8 mouse cellular contexts compared by ENCODE assay signal in genomic region chr10:99264301-99265010, GRCm38 (mm10). TPM values are rescaled to one million over a fixed set of nuclear protein-coding genes. Genes with fewer than 3 reads are reported as not detected.
A peak's percentile ranks its signal among the peaks of the same experiment; 100 is the strongest.
DNase-seq lines count a peak whose midpoint lies in the region; ATAC-seq lines count a peak whose summit lies in the region.

No protein-coding gene starts in this region.

- H3K4me1 ChIP-seq in forebrain, embryonic 12.5 days, result peaks cover 65% of the 10 kb centered on the region
- H3K4me1 ChIP-seq in intestine, embryonic 16.5 days (ENCODE audit: control insufficient read depth, insufficient read depth, low read length), result peaks cover 16% of the 10 kb centered on the region
- H3K4me1 ChIP-seq in lung, embryonic 15.5 days, result peaks cover 41% of the 10 kb centered on the region

- H3K4me3 ChIP-seq in forebrain, embryonic 12.5 days (replicated peaks), result peak overlapping the region; percentile 65
- H3K4me3 ChIP-seq in intestine, embryonic 16.5 days (ENCODE audit: low read length), result peak overlapping the region; percentile 82
- H3K4me3 ChIP-seq in lung, embryonic 15.5 days, result peak overlapping the region; percentile 83

- no peaks in the 10 kb centered on the region for H3K36me3 ChIP-seq in forebrain, embryonic 12.5 days (replicated peaks)
- no peaks in the 10 kb centered on the region for H3K36me3 ChIP-seq in intestine, embryonic 16.5 days (ENCODE audit: control insufficient read depth, insufficient read depth, low read length)
- no peaks in the 10 kb centered on the region; the same call in 1 of the 2 replicates for H3K36me3 ChIP-seq in lung, embryonic 15.5 days
- H3K36me3 ChIP-seq in splenic B cell, adult 2 months (ENCODE audit: control insufficient read depth, insufficient read depth, low read length, poor library complexity, severe bottlenecking), result no peaks in the 10 kb centered on the region

- peak overlapping the region; percentile 85 for H3K4me2 ChIP-seq in forebrain, embryonic 12.5 days
- H3K4me2 ChIP-seq in intestine, embryonic 16.5 days (ENCODE audit: low read depth, low read length), result peak overlapping the region; percentile 92
- H3K4me2 ChIP-seq in lung, embryonic 15.5 days, result peak overlapping the region; percentile 81

- H3K9me3 ChIP-seq in forebrain, embryonic 12.5 days, result no peaks in the 10 kb centered on the region
- H3K9me3 ChIP-seq in intestine, embryonic 16.5 days (ENCODE audit: control insufficient read depth, low read length), result no peaks in the 10 kb centered on the region
- no peaks in the 10 kb centered on the region for H3K9me3 ChIP-seq in lung, embryonic 15.5 days

- peak; percentile 38 to 54 for DNase-seq in left cerebral cortex, postnatal 36 days (ENCODE audit: low spot score in 2 of 2)
- DNase-seq in left cerebral cortex, postnatal 10 days (ENCODE audit: extremely low spot score in 1 of 2, low spot score in 2 of 2), result no peak
- peak; percentile 43 to 56 for DNase-seq in adrenal gland, adult 18-20 months (ENCODE audit: low spot score in 2 of 2)
- peak; percentile 38 for DNase-seq in splenic B cell, adult 2 months (ENCODE audit: low read depth, low spot score)
- no peak for DNase-seq in yolk sac, embryonic 10.5 days (ENCODE audit: low spot score)

- intact Hi-C loops in left cerebral cortex, postnatal 36 days (cut with DNase I), result loop anchor here (5.0 kb wide), 1 partner anchor 353 kb away; no protein-coding TSS in a partner anchor
- intact Hi-C loops in left cerebral cortex, postnatal 10 days (cut with DNase I), result loop anchor here (2.0 to 5.0 kb wide), 4 partner anchors 62 to 353 kb away; no protein-coding TSS in a partner anchor

- peak overlapping the region; percentile 72 for H3K9ac ChIP-seq in forebrain, embryonic 12.5 days
- H3K9ac ChIP-seq in intestine, embryonic 16.5 days (ENCODE audit: low read depth, low read length), result peak overlapping the region; percentile 87
- peak overlapping the region; percentile 94 for H3K9ac ChIP-seq in lung, embryonic 15.5 days

- peaks cover 21% of the 10 kb centered on the region for H3K27me3 ChIP-seq in forebrain, embryonic 12.5 days
- no peaks in the 10 kb centered on the region for H3K27me3 ChIP-seq in intestine, embryonic 16.5 days (replicated peaks; ENCODE audit: control insufficient read depth, insufficient read depth, low read length)
- H3K27me3 ChIP-seq in lung, embryonic 15.5 days, result no peaks in the 10 kb centered on the region
- no peaks in the 10 kb centered on the region for H3K27me3 ChIP-seq in splenic B cell, adult 2 months (ENCODE audit: control insufficient read depth, insufficient read depth, low read length, poor library complexity, severe bottlenecking)

- H3K27ac ChIP-seq in forebrain, embryonic 12.5 days, result peak overlapping the region; percentile 95
- peak overlapping the region; percentile 100 for H3K27ac ChIP-seq in intestine, embryonic 16.5 days (ENCODE audit: low read length)
- peak overlapping the region; percentile 97 for H3K27ac ChIP-seq in lung, embryonic 15.5 days

- under 1% methylated on average over 26 of the region's 26 CpGs for WGBS in forebrain, embryonic 12.5 days
- 5% methylated on average over 26 of the region's 26 CpGs for WGBS in intestine, embryonic 16.5 days
- WGBS in lung, embryonic 15.5 days, result under 1% methylated on average over 26 of the region's 26 CpGs

- no peak for ATAC-seq in forebrain, embryonic 12.5 days (ENCODE audit: low FRiP score)
- ATAC-seq in intestine, embryonic 16.5 days, result no peak
- ATAC-seq in lung, embryonic 15.5 days (ENCODE audit: borderline replicate concordance, extremely low read depth, low FRiP score, low TSS enrichment), result no peak

RNA-seq across cellular contexts. Expression of gene Dusp6, which starts 1.4 kb away (rescaled TPM):
- total RNA-seq in left cerebral cortex, postnatal 36 days (2021), result 100 to 1,000 TPM in 1 of 2 experiments, 10 to 100 TPM in 1; 72.3 to 107 TPM
- total RNA-seq in left cerebral cortex, postnatal 10 days (2021), result 10 to 100 TPM; 68.8 to 72.4 TPM
- 100 to 1,000 TPM; 102 to 235 TPM for total RNA-seq in adrenal gland, adult 18-20 months (2021)
- polyA plus RNA-seq in forebrain, embryonic 12.5 days (2016; fragmentation: Nextera tagmentation; extraction: Ambion mirVana), result 37.1 and 40.0 TPM in 2 replicates
- polyA plus RNA-seq in intestine, embryonic 16.5 days (2015; fragmentation: Nextera tagmentation; extraction: Ambion mirVana), result 37.2 and 37.5 TPM in 2 replicates
- 72.1 and 73.6 TPM in 2 replicates for polyA plus RNA-seq in lung, embryonic 15.5 days (2015; fragmentation: Nextera tagmentation; extraction: Ambion mirVana)

Comparison
In these comparisons a context has a peak if more than half of its experiments do, and no peak if none do; other contexts are left out.
1. DNase-seq: peak in left cerebral cortex, postnatal 36 days (2 of 2), adrenal gland, adult 18-20 months (2 of 2) and splenic B cell, adult 2 months (single experiment); none in left cerebral cortex, postnatal 10 days (0 of 2) and yolk sac, embryonic 10.5 days (single experiment).
2. Peak in every context shown above with its lines, with median percentiles within 50 percentile points of each other: H3K27ac ChIP-seq, H3K4me2 ChIP-seq, H3K4me3 ChIP-seq and H3K9ac ChIP-seq.